Mouse (Mus musculus) heart, embryonic 14.5 days (tissue): Measurements from ENCODE around the gene Lypla2. TPM values are rescaled to one million over a fixed set of nuclear protein-coding genes. Genes with fewer than 3 reads are reported as not detected.
A peak's percentile ranks its signal among the peaks of the same experiment; 100 is the strongest.

Experiments used
- ATAC-seq: fragments of 200-750 bp; cut with Nextera tagmentation; 2 replicates; pipeline ENCODE4 v1.8.0; 2017; ENCODE audit warnings: low read depth, moderate TSS enrichment; ENCODE audit not compliant: insufficient number of reproducible peaks, insufficient read depth, low FRiP score
- H3K27ac ChIP-seq, 2 experiments: fragments of 200-500 bp in 1 of 2; fragments of 300-500 bp in 1 of 2; sonication (generic) in 1 of 2; replicated peaks in 1 of 2; 2 replicates each; pipeline ENCODE4 v1.5.1; 2012 to 2014; ENCODE audit warnings: low read depth in 2 of 2, low read length in 2 of 2, control low read depth in 1 of 2, mild to moderate bottlenecking in 1 of 2, mixed read lengths in 1 of 2; ENCODE audit not compliant: control insufficient read depth in 1 of 2, insufficient read depth in 1 of 2
- H3K27me3 ChIP-seq: fragments of 300-500 bp; sonication (generic); 2 replicates; pipeline ENCODE4 v1.6.1; 2014; ENCODE audit warnings: mild to moderate bottlenecking, low read length, control low read depth; ENCODE audit not compliant: control insufficient read depth, insufficient read depth
- H3K36me3 ChIP-seq: fragments of 300-500 bp; sonication (generic); 2 replicates; pipeline ENCODE4 v1.6.1; 2014; ENCODE audit warnings: mild to moderate bottlenecking, control low read depth, low read length, mixed read lengths; ENCODE audit not compliant: control insufficient read depth, insufficient read depth
- H3K4me1 ChIP-seq, 2 experiments: fragments of 200-500 bp in 1 of 2; fragments of 300-500 bp in 1 of 2; sonication (generic) in 1 of 2; 2 replicates each; pipeline ENCODE4 v1.6.1; 2012 to 2014; ENCODE audit warnings: low read length in 2 of 2, control low read depth in 1 of 2, mixed read lengths in 1 of 2; ENCODE audit not compliant: control insufficient read depth in 2 of 2, insufficient read depth in 2 of 2
- H3K4me2 ChIP-seq: fragments of 300-500 bp; sonication (generic); 2 replicates; pipeline ENCODE4 v1.6.1; 2014; ENCODE audit warnings: mild to moderate bottlenecking, low read length
- H3K4me3 ChIP-seq, 2 experiments: fragments of 200-500 bp in 1 of 2; fragments of 300-500 bp in 1 of 2; sonication (generic) in 1 of 2; 2 replicates each; pipeline ENCODE4 v1.5.1; 2012 to 2014; ENCODE audit warnings: low read length in 2 of 2, mild to moderate bottlenecking in 2 of 2, control low read depth in 1 of 2, low read depth in 1 of 2, moderate library complexity in 1 of 2; ENCODE audit not compliant: control insufficient read depth in 1 of 2, insufficient read depth in 1 of 2
- H3K9ac ChIP-seq: fragments of 300-500 bp; sonication (generic); 2 replicates; pipeline ENCODE4 v1.6.1; 2014; ENCODE audit warnings: mild to moderate bottlenecking, low read length
- H3K9me3 ChIP-seq: fragments of 300-500 bp; sonication (generic); 2 replicates; pipeline ENCODE4 v1.6.1; 2016; ENCODE audit warnings: low read length, control low read depth; ENCODE audit not compliant: control insufficient read depth
- WGBS: fragments of 180-500 bp; shearing (Covaris S2); extraction: QIAGEN DNeasy Blood & Tissue Kit; methylation state at CpG from one replicate; pipeline ENCODE4 v1.1.7; 2014; 5-methylcytosine and 5-hydroxymethylcytosine counted together
- polyA plus RNA-seq: library from polyadenylated mRNA; unstranded; fragments of >200 nt; fragmentation: Nextera tagmentation; extraction: Ambion mirVana; gene quantifications from 2 replicates; pipeline ENCODE4 v1.2.1, GENCODE M21; 2014

Lypla2 gene
- 65.5 and 67.7 TPM in 2 replicates for polyA plus RNA-seq

DNA sequence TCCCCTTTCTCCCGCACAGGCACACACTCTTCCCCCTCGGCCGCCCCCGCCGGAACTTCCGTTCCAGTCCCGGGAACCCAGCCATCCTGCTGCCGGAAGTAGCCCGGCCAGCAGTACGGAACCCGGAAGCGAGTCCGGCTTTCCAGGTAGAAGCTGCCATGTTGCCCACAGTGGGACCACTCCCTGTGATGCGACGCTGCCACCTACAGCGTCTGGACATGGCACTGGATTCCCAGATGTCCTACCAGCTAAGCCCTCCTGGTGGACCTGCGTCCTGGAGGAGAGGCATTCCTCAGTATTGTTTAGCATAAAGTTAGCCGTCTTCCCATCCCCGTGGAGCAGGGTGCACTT, at the start of gene Lypla2:
Lypla2 (minus strand) TSS at position 71 of the 351 bp plus-strand sequence.
- peak; percentile 60; the same call in 1 of the 2 replicates for ATAC-seq
- Histone ChIP-seq H3K4me3 (peak within 1 kb of the TSS; percentile 75 to 97), H3K4me2 (peak within 1 kb of the TSS; percentile 93), H3K27me3 (no peaks in the 10 kb centered on the region), H3K9ac (peak within 1 kb of the TSS; percentile 96), H3K4me1 (peaks cover 11 to 12% of the 10 kb centered on the region in 2 experiments), H3K27ac (peak within 1 kb of the TSS; percentile 23 to 45; a peak in 3 of 4 replicates), H3K36me3 (peaks cover 63% of the 10 kb centered on the region), H3K9me3 (no peaks in the 10 kb centered on the region)
- 1% methylated on average over 19 of the region's 19 CpGs for WGBS

DNA sequence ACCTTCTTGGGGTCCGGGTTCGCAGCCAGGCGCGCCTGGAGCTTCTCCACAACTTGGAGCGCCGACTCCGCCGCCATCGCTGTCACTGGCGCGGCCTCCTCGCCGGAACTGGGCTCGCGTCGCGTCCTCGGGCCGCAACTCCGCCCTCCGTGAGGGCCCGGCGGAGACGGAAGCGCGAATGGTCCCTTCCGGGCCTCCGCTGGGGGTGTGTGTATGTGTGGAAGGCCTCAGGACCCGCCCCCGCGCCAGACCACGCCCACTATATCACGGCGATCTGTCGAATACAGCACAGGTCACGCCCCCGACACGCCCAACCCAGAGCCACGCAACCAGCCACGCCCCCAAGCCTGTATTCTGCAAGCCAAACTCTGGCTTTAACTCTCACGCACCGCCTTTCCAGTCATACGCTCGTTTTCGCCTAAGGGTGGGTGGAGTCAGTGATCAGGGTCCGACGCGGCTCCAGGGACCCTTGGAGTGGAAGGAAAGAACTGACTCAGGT, 49.2 kb upstream of the Lypla2 start, which contains the start of gene Eloa:
Eloa (minus strand) TSS at position 215 of the 499 bp plus-strand sequence.
- Histone ChIP-seq H3K4me1 (peaks cover 2 to 12% of the 10 kb centered on the region in 2 experiments; a peak in 3 of 4 replicates), H3K9ac (peak within 1 kb of the TSS; percentile 96), H3K36me3 (no peaks in the 10 kb centered on the region), H3K27ac (peak within 1 kb of the TSS; percentile 22 to 85), H3K4me3 (peak within 1 kb of the TSS; percentile 83 to 97), H3K27me3 (no peaks in the 10 kb centered on the region), H3K9me3 (no peaks in the 10 kb centered on the region), H3K4me2 (peak within 1 kb of the TSS; percentile 95)
- 2% methylated on average over 32 of the region's 48 CpGs for WGBS
- peak; percentile 99 for ATAC-seq

DNA sequence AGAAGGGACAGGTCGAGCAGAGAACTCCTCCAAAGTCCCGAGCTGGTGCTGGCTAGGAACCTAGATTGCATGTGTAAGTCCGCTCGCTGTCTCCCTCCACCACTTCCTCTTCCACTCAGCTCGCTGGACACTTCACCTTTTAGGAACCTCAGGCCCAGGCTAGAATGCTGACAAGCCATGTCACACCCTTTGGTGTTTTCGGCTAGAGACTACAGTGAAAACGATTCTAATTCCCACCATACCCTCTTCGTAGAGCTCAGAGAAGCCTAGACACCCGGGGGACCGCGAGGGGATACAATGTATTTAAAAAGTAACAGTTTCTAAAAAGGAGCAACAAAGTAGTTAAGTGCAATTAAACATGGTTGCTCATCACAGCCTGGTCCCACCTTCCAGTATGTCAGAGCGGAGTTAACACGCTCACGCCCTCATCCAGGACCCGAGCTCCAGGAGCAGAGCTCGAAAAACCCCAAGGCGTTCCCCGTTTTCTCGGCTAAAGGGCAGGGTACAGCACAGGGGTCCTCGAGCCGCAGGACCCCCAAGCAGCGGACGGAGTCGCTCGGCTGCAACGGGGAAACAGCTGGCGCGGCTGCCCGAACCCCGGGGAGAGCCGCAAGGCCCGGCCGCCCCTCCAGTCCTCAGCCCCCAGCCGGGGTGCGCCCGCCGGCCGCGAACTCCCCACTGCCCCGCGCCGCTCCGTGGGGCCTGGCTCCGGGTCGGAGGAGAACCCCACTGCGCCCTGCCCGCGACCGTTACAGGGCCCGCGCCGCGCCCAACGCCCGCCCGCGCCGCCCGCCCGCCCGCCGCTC, 48.5 kb upstream of the Lypla2 start:
- ATAC-seq = peak; percentile 68
- Histone ChIP-seq H3K4me2 (peak overlapping the region; percentile 95), H3K36me3 (no peaks in the 10 kb centered on the region), H3K4me1 (peaks cover 2 to 12% of the 10 kb centered on the region in 2 experiments; a peak in 3 of 4 replicates), H3K27ac (peak overlapping the region; percentile 22 to 85), H3K9me3 (no peaks in the 10 kb centered on the region), H3K4me3 (peak overlapping the region; percentile 83 to 97), H3K9ac (peak overlapping the region; percentile 96), H3K27me3 (no peaks in the 10 kb centered on the region)
- WGBS = under 1% methylated on average over 62 of the region's 62 CpGs

DNA sequence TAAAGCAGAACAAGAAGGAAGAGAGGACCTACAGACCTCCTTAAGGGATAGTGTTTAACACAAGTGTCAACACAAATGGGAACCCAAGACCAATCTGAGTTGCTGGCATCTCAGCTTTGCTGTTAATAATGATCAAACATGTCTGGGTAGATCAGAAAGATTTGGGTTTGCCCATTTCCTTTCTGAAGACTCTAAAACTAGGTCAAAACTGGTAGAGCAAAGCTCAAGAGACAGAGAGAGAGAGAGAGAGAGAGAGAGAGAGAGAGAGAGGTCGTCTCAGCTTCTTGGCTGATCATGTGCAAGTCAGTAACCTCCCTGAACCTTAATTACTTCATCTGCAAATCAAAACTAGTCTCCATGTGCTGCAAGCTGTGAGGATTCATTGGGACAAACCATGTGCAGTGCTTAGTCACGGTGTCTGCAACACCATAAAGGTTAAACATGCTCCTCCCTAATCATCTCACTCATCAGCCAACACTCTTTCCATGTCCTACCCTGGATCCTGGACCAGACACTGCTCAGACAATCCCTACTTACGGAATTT, 43.7 kb upstream of the Lypla2 start:
- Histone ChIP-seq H3K27ac (no peak overlapping the region), H3K9ac (no peak overlapping the region), H3K9me3 (no peaks in the 10 kb centered on the region), H3K4me3 (no peak overlapping the region), H3K4me1 (peaks cover 2 to 12% of the 10 kb centered on the region in 2 experiments; a peak in 3 of 4 replicates), H3K27me3 (no peaks in the 10 kb centered on the region), H3K36me3 (peaks cover 33% of the 10 kb centered on the region), H3K4me2 (no peak overlapping the region)
- ATAC-seq = no peak
- WGBS = 66% methylated on average over 3 of the region's 3 CpGs

DNA sequence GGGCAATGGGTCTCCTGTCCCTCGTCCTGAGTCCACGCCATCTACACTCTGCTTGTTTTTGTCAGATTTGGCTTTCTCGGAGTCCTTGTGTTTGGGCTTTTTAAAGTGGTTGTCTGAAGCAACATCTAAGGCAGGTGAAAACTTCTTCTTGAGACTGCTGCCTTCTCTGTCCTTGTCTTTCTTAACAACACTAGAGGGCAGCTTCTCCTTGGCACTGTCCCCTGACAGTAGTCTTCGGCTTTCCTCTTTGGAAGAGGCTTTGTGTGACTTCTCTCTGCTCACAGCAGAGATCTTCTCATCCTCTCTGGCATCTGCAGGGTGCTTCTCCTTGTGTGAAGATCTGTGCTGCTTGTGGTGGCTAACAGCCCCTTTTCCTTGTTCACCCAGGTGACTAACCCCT, 38.2 kb upstream of the Lypla2 start:
- Histone ChIP-seq H3K4me3 (no peak overlapping the region), H3K27me3 (no peaks in the 10 kb centered on the region), H3K9me3 (no peaks in the 10 kb centered on the region), H3K27ac (no peak overlapping the region), H3K36me3 (peaks cover 84% of the 10 kb centered on the region), H3K4me1 (no peaks in the 10 kb centered on the region), H3K4me2 (no peak overlapping the region), H3K9ac (no peak overlapping the region)
- WGBS = 92% methylated on average over 4 of the region's 4 CpGs
- ATAC-seq = no peak

DNA sequence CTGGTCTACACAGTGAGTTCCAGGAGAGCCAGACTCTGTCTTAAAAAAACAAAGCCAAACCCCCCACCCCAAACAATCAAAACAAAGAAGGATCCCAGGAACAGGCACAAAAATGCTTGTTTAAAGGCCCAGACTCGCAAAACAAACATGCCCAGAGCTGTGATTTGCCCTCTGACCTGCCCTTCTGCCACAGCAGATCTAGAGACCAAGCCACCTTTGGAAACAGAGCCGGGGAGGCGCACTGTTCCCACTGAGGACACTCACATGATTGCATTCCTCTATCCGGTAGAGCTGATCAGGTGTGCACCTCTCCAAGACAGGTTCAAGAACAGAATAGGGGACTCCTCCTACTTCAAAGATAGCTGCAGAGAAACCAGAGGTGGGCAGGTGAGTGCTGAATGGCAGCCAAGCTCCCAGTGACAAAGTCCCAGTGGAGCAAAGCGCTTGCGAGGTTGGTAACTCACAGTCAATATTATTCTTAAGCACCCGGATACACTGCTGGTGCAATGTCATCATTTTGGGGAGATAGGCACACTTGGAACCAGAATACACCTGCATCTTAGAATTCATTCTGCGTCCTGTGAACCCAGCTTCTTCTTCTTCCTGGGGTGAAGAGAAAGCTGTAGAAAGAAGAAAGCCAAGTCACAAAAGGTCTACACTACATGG, 36.5 kb upstream of the Lypla2 start:
- no peaks in the 10 kb centered on the region for H3K4me1 ChIP-seq
- 93% methylated on average over 8 of the region's 8 CpGs for WGBS
- no peak overlapping the region for H3K4me2 ChIP-seq
- no peak for ATAC-seq
- H3K9me3 ChIP-seq = no peaks in the 10 kb centered on the region
- H3K4me3 ChIP-seq = no peak overlapping the region
- H3K27ac ChIP-seq = no peak overlapping the region
- H3K36me3 ChIP-seq = peaks cover 94% of the 10 kb centered on the region
- no peak overlapping the region for H3K9ac ChIP-seq
- no peaks in the 10 kb centered on the region for H3K27me3 ChIP-seq

DNA sequence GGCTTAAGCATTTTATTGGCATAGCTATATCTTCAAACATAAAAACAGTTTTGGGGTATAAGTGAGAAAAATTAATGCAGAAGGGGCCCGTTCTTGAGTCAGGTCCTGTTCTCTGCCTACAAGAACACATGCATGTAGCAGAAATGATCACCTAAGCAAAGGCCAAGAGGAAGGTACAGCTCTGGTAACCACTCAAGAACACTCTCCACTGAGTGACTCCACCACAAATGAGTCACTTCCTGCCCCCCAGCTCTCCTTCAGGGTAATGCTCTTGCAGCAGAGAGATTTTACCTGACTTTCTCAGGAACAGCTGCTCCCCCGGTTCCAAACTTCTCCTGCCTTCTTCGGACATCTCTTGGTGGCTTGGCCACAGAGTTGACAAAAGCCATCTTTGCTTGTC, 34.4 kb upstream of the Lypla2 start:
- Histone ChIP-seq H3K4me2 (no peak overlapping the region), H3K27ac (no peak overlapping the region), H3K9ac (no peak overlapping the region), H3K4me3 (no peak overlapping the region), H3K36me3 (peaks cover 95% of the 10 kb centered on the region), H3K27me3 (no peaks in the 10 kb centered on the region), H3K9me3 (no peaks in the 10 kb centered on the region), H3K4me1 (no peaks in the 10 kb centered on the region)
- ATAC-seq = no peak
- 98% methylated on average over 3 of the region's 3 CpGs for WGBS
